Mouse (Mus musculus) left cerebral cortex, postnatal 36 days (tissue): ENCODE data around the gene Lmntd2. TPM values are rescaled to one million over a fixed set of nuclear protein-coding genes. Genes with fewer than 3 reads are reported as not detected.

Experiments used
- DNase-seq, 2 experiments: peaks; one replicate each; pipeline ENCODE4 v3.0.0; 2021 to 2022; ENCODE audit warnings: low spot score in 2 of 2, mixed read lengths in 1 of 2
- intact Hi-C: fragments of 180-260 bp; cut with DNase I; formaldehyde crosslinking; loops from one replicate; pipeline ENCODE4 v1.15.1; 2025
- total RNA-seq, 2 experiments: library from RNA; stranded (reverse); gene quantifications; 2 replicates each; pipeline ENCODE4 v1.2.3; 2021

Gene Lmntd2
- total RNA-seq, 2 experiments from 2014 or later, result not detected

GRCm38 (mm10) chr7:141217343-141218013 lies 3.6 kb upstream of the Lmntd2 start:
- intact Hi-C loops, result no loop called here
- no peak for DNase-seq

- DNase-seq, result no peak
- intact Hi-C loops, result no loop called here
Measured at GRCm38 (mm10) chr7:141216894-141217293, 3.0 kb upstream of the Lmntd2 start.

GRCm38 (mm10) chr7:141215880-141216733 lies 2.2 kb upstream of the Lmntd2 start:
- intact Hi-C loops, result no loop called here
- no peak for DNase-seq

GRCm38 (mm10) chr7:141215101-141215879 lies 1.4 kb upstream of the Lmntd2 start, which contains the start of gene Rassf7:
Gene Rassf7 (plus strand): TSS chr7:141215860.
- DNase-seq, result peak; percentile 68 to 74

GRCm38 (mm10) chr7:141214310-141214709 lies 430 bp upstream of the Lmntd2 start:
- DNase-seq, result no peak
- intact Hi-C loops, result no loop called here

More at GRCm38 (mm10) chr7:141215101-141215879, 1.4 kb upstream of the Lmntd2 start, which contains the start of gene Rassf7:
- intact Hi-C loops, result no loop called here

- no peak for DNase-seq
- intact Hi-C loops, result no loop called here
Measured at GRCm38 (mm10) chr7:141213133-141213532, 747 bp downstream of the Lmntd2 start.

- intact Hi-C loops, result no loop called here
- no peak for DNase-seq
Measured at GRCm38 (mm10) chr7:141210606-141211131, 3.2 kb downstream of the Lmntd2 start.

- intact Hi-C loops, result no loop called here
- no peak for DNase-seq
Measured at GRCm38 (mm10) chr7:141210137-141210536, 3.7 kb downstream of the Lmntd2 start.

- no peak for DNase-seq
- intact Hi-C loops, result no loop called here
Measured at GRCm38 (mm10) chr7:141209526-141209925, 4.4 kb downstream of the Lmntd2 start.

- intact Hi-C loops, result no loop called here
- no peak for DNase-seq
Measured at GRCm38 (mm10) chr7:141206182-141206937, 7.5 kb downstream of the Lmntd2 start.

GRCm38 (mm10) chr7:141205504-141205903 lies 8.4 kb downstream of the Lmntd2 start:
- DNase-seq, result no peak
- intact Hi-C loops, result no loop called here

GRCm38 (mm10) chr7:141204546-141204945 lies 9.3 kb downstream of the Lmntd2 start:
- no peak for DNase-seq
- intact Hi-C loops, result no loop called here

GRCm38 (mm10) chr7:141198121-141198520 lies 15.8 kb downstream of the Lmntd2 start:
- no peak for DNase-seq
- intact Hi-C loops, result no loop called here

GRCm38 (mm10) chr7:141196619-141197282 lies 17.1 kb downstream of the Lmntd2 start:
- intact Hi-C loops, result no loop called here
- DNase-seq, result no peak

- DNase-seq, result no peak
- intact Hi-C loops, result no loop called here
Measured at GRCm38 (mm10) chr7:141195754-141196153, 18.1 kb downstream of the Lmntd2 start.

GRCm38 (mm10) chr7:141194830-141195229 lies 19.1 kb downstream of the Lmntd2 start:
- intact Hi-C loops, result no loop called here
- peak; percentile 79 to 84 for DNase-seq

GRCm38 (mm10) chr7:141194409-141194808 lies 19.5 kb downstream of the Lmntd2 start:
- intact Hi-C loops, result no loop called here
- peak in 1 of 2 experiments; percentile 25 for DNase-seq

GRCm38 (mm10) chr7:141193948-141194347 lies 19.9 kb downstream of the Lmntd2 start, which contains the start of the genes Hras and Lrrc56:
Gene Hras (minus strand): TSS chr7:141194005.
Gene Lrrc56 (plus strand): TSS chr7:141194157.
- intact Hi-C loops, result no loop called here
- DNase-seq, result peak; percentile 98
